Mouse (Mus musculus) lung, embryonic 16.5 days (tissue): Measurements from ENCODE around the gene Ankrd11. TPM values are rescaled to one million over a fixed set of nuclear protein-coding genes. Genes with fewer than 3 reads are reported as not detected.

Experiments
- ATAC-seq: fragments of 200-750 bp; cut with Nextera tagmentation; 2 replicates; pipeline ENCODE4 v1.8.0; 2017; ENCODE audit warnings: low read depth, mild to moderate bottlenecking, moderate library complexity
- H3K27ac ChIP-seq: fragments of 300-500 bp; sonication (generic); 2 replicates; pipeline ENCODE4 v1.5.1; 2014; ENCODE audit warnings: mild to moderate bottlenecking, control low read depth, low read length
- H3K27me3 ChIP-seq: fragments of 300-500 bp; sonication (generic); 2 replicates; pipeline ENCODE4 v1.6.1; 2014; ENCODE audit warnings: low read depth, low read length, mixed read lengths; ENCODE audit not compliant: control insufficient read depth, insufficient read depth
- H3K36me3 ChIP-seq: fragments of 300-500 bp; sonication (generic); 2 replicates; pipeline ENCODE4 v1.6.1; 2014; ENCODE audit warnings: low read length; ENCODE audit not compliant: control insufficient read depth, insufficient read depth
- H3K4me1 ChIP-seq: fragments of 300-500 bp; sonication (generic); replicated peaks from 2 replicates; pipeline ENCODE4 v1.6.1; 2014; ENCODE audit warnings: low read length, mixed read lengths; ENCODE audit not compliant: control insufficient read depth, insufficient read depth
- H3K4me2 ChIP-seq: fragments of 300-500 bp; sonication (generic); 2 replicates; pipeline ENCODE4 v1.6.1; 2014; ENCODE audit warnings: low read depth, low read length, control low read depth
- H3K4me3 ChIP-seq: fragments of 300-500 bp; sonication (generic); 2 replicates; pipeline ENCODE4 v1.5.1; 2014; ENCODE audit warnings: mild to moderate bottlenecking, low read length, control low read depth
- H3K9ac ChIP-seq: fragments of 300-500 bp; sonication (generic); 2 replicates; pipeline ENCODE4 v1.6.1; 2014; ENCODE audit warnings: low read length, control low read depth
- H3K9me3 ChIP-seq: fragments of 300-500 bp; sonication (generic); 2 replicates; pipeline ENCODE4 v1.6.1; 2016; ENCODE audit warnings: low read length; ENCODE audit not compliant: control insufficient read depth
- WGBS: fragments of 180-500 bp; shearing (Covaris S2); extraction: QIAGEN DNeasy Blood & Tissue Kit; methylation state at CpG from one replicate; pipeline ENCODE4 v1.1.7; 2014; 5-methylcytosine and 5-hydroxymethylcytosine counted together
- polyA plus RNA-seq: library from polyadenylated mRNA; unstranded; fragments of >200 nt; fragmentation: Nextera tagmentation; extraction: Ambion mirVana; gene quantifications from 2 replicates; pipeline ENCODE4 v1.2.1, GENCODE M21; 2015

Gene Ankrd11
- polyA plus RNA-seq, result 23.9 and 25.8 TPM in 2 replicates

DNA sequence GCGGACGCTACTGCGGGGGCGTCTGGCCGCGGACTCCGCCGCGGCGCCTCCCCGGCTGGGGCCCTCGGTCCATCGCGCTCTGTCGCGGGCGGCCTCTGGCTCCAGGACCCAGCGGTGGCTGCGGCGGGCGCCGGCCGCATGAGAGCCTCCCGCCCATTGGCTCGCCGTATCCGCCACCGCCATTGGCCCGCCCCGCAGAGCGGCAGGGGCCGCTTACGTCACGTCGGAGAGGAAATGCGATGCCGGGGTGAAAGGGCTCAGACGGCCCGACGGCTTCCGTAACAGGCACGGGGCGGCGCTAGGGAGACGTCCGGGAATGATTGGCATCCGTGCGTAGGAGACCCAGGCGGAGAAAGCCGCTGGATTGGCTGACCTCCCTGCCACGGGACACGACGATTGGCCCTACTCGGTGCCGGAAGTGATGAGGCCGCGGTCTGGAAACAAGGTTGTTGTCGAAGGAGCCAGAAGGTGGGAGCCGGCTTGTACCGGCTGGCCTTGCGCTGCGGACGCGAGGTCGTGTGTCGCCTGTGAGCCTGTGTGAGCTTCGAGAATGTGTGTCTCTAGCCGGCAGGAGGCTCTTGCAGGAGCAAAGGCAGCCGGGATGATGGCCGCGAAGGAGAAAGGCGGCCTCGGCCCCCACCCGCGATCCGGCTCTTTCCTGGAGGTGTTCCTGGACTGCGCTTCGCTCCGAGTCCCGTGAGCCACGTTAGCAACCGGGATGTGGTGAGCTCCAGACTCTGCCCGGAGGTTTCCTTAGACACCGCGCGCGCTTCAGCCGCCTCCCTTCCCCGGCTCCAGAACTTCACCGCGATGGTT, at the start of gene Ankrd11:
TSS of gene Ankrd11 (minus strand) at position 120 of the 816 bp plus-strand sequence.
- H3K9me3 ChIP-seq, result no peaks in the 10 kb centered on the region
- peaks cover 25% of the 10 kb centered on the region for H3K4me1 ChIP-seq
- peak; percentile 98 for ATAC-seq
- H3K36me3 ChIP-seq, result no peaks in the 10 kb centered on the region
- under 1% methylated on average over 91 of the region's 91 CpGs for WGBS
- H3K9ac ChIP-seq, result peak within 1 kb of the TSS; percentile 100
- peak within 1 kb of the TSS; percentile 97 for H3K27ac ChIP-seq
- H3K4me2 ChIP-seq, result peak within 1 kb of the TSS; percentile 83
- H3K4me3 ChIP-seq, result peak within 1 kb of the TSS; percentile 100
- no peaks in the 10 kb centered on the region for H3K27me3 ChIP-seq

DNA sequence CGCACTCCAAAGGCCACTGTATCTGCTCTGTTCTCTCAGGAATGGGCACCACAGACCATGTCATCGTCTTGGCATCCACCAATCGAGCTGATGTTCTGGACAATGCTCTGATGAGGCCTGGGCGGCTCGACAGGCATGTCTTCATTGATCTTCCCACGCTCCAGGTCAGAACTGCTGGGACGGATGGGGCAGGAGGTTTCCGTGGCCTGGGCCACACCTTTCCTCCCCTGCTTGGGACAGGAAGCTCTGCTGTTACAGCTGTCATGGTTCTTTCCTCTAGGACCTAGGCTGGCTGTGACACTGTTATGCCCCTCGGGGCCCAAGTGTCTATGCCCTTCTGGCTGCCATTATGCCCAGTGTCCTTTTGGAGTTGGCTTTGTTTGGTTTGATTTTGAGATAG, 45.2 kb upstream of the Ankrd11 start:
- Histone ChIP-seq H3K9me3 (no peaks in the 10 kb centered on the region), H3K36me3 (peaks cover 51% of the 10 kb centered on the region), H3K9ac (no peak overlapping the region), H3K4me3 (no peak overlapping the region), H3K4me1 (no peaks in the 10 kb centered on the region), H3K4me2 (no peak overlapping the region), H3K27ac (no peak overlapping the region), H3K27me3 (no peaks in the 10 kb centered on the region)
- 71% methylated on average over 9 of the region's 9 CpGs for WGBS
- ATAC-seq, result no peak

DNA sequence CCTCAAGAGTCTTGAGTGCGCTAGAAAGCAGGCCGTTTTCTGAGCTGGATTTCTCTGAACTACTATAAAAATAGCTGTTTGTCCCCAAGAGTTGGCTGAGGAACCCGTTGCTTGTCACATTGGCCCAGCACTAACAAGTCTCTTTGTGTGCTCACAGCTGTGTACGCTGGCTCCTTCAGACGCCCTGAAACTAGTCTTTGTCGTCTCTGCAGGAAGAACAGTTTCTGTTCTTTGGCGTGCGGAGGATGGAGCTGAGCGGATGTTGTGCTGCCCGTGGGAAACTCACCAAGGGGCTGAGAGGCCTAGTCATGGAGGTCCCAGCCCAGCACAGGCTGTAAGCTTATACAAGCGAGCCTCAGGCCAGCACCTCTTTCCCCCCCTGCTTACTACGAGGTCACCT, 41.5 kb upstream of the Ankrd11 start:
- WGBS, result 84% methylated on average over 12 of the region's 12 CpGs
- Histone ChIP-seq H3K27me3 (no peaks in the 10 kb centered on the region), H3K4me2 (no peak overlapping the region), H3K36me3 (peaks cover 44% of the 10 kb centered on the region), H3K27ac (no peak overlapping the region), H3K4me3 (no peak overlapping the region), H3K4me1 (no peaks in the 10 kb centered on the region), H3K9ac (no peak overlapping the region), H3K9me3 (no peaks in the 10 kb centered on the region)
- ATAC-seq, result no peak

DNA sequence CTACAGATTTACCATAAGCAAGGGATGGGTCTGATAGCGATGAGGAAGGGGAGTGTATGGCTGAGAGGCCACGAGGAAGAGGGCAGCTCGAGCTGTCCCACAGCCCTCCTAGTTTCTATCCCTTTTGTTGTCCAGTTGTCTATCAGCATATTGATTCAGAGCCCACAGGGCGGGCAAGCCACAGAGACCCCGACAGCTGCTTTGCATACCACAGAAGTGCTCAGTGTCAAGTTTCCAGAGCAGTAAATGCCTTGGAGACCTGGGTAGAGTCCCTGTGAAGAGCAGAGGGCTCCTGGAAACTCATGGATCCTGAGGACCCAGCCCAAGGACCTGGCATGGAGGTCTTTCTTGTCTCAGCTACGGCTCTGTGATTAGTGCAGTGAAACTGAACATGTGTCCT, 40.9 kb upstream of the Ankrd11 start:
- 89% methylated on average over 6 of the region's 6 CpGs for WGBS
- Histone ChIP-seq H3K27me3 (no peaks in the 10 kb centered on the region), H3K4me1 (no peaks in the 10 kb centered on the region), H3K36me3 (peaks cover 44% of the 10 kb centered on the region), H3K9me3 (no peaks in the 10 kb centered on the region), H3K9ac (no peak overlapping the region), H3K4me2 (no peak overlapping the region), H3K4me3 (no peak overlapping the region), H3K27ac (no peak overlapping the region)
- no peak for ATAC-seq

DNA sequence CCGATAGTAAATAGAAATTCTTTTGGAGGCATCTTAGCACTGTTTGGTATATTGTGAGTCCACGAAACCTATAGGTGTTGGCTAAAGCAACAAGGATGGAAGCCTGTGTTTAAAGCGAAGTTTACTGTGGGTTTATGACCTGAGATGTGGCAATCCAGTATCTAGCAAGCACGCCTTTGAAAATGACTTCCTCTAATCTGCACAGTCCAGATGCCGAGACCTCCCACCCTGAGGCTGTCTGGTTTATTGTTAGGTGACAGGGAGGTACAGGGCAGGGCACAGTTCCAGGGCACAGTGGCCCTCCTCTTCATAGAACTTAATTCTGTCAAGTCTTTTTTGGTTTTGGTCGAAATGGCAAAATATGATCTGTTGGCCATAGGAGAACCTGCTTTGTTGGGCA, 35.1 kb upstream of the Ankrd11 start:
- ATAC-seq, result no peak
- H3K27me3 ChIP-seq, result no peaks in the 10 kb centered on the region
- no peaks in the 10 kb centered on the region for H3K4me1 ChIP-seq
- no peaks in the 10 kb centered on the region for H3K9me3 ChIP-seq
- WGBS, result 89% methylated on average over 6 of the region's 6 CpGs
- H3K4me3 ChIP-seq, result no peak overlapping the region
- H3K36me3 ChIP-seq, result peaks cover 24% of the 10 kb centered on the region
- H3K27ac ChIP-seq, result no peak overlapping the region
- no peak overlapping the region for H3K9ac ChIP-seq
- H3K4me2 ChIP-seq, result no peak overlapping the region

DNA sequence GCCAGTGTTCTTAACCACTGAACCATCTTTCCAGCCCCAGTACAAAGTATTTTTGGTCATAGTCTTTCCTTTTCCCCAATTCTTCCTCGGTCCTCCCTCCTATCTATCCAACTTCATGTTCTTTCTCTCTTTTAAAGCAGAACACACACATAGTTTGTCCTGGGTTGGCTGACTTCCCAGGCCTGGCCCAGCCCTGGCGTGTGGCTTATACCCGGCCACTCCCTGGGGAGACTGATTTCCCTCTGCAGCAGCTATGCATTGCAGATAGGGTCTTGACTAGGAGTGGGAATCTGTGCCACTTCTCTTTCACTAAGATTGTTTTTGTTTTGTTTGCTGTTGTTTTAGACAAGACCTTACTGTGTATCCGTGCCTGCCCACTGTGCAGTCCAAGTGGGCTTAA, 29.1 kb upstream of the Ankrd11 start:
- H3K27ac ChIP-seq, result no peak overlapping the region
- WGBS, result 52% methylated on average over 4 of the region's 4 CpGs
- no peaks in the 10 kb centered on the region for H3K9me3 ChIP-seq
- H3K27me3 ChIP-seq, result no peaks in the 10 kb centered on the region
- H3K4me3 ChIP-seq, result no peak overlapping the region
- H3K4me1 ChIP-seq, result peaks cover 6% of the 10 kb centered on the region
- ATAC-seq, result 0 out of 2 replicates have a peak, but pooled peaks have one; percentile 51
- H3K9ac ChIP-seq, result no peak overlapping the region
- H3K36me3 ChIP-seq, result no peaks in the 10 kb centered on the region; the same call in 1 of the 2 replicates
- H3K4me2 ChIP-seq, result no peak overlapping the region

DNA sequence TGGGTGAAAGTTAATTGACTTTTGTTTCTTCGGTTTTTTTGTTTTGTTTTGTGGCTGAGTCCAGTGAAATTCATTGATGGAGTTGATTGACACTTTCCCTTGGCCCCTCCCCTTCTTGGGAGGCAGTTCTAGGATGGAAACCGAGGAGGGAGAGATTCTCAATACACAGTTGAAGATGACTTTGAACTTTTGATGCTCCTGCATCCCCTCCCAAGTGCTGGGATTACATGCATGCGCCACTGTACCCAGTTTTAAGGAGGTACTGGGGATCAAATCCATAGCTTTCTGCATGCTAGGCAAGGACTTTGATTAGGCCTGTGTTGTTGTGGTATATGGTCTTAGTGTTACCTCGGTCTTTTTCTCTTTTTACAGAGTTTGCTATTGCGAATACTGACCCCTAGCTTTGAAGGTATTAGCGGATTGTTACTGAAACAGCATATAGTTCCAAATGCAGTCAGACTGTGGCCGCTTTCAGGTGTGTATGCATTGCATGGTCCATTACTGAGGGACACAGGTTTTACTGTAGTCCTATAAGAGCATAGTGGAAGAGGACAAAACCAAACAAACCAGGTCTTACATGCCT, 24.1 kb upstream of the Ankrd11 start:
- H3K4me3 ChIP-seq, result peak overlapping the region; percentile 68
- H3K27ac ChIP-seq, result peak overlapping the region; percentile 85
- H3K4me1 ChIP-seq, result peaks cover 8% of the 10 kb centered on the region
- H3K27me3 ChIP-seq, result no peaks in the 10 kb centered on the region
- no peaks in the 10 kb centered on the region for H3K9me3 ChIP-seq
- 26% methylated on average over 7 of the region's 7 CpGs for WGBS
- peak overlapping the region; percentile 88 for H3K9ac ChIP-seq
- H3K4me2 ChIP-seq, result peak overlapping the region; percentile 82
- ATAC-seq, result no peak
- no peaks in the 10 kb centered on the region for H3K36me3 ChIP-seq

DNA sequence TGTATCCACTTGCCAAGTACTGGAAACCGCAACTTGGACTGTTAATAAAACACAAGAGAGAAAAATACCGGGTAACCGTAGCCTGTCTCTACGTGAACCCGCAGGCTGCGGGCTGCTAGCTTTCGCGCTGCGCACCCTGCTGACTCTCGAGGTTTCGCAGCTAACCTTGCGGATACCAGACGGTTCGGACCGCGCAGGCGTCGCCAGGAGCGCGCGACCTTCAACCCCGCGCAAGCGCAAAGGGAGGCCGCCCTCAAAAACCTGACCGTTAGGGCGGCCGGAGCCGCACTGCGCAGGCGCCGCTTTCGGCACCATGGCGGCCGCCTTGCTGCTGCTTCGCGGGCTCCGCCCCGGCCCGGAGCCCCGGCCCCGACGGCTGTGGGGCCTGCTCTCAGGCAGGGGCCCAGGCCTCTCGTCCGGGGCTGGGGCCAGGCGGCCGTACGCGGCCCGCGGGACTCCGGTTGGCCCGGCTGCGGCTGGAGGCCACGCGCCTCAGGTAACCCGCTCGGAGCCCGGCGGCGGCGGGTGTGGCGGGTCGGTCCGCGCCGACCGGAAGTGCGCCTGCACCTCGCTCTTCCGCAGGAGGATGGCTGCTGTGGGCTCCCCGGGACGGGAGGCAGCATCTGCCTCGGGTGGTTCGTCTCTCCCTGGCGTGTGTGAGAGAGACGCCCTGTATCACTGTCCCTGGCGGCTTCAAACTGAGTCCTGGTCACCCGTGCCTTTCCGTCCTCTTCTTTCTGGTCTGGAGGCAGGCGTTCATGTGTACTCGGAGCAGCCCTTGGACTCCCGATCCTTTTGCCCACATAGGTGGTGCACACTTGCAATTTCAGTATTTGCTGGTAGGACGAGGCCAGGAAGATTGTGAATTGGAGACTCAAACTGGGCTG, 23.4 kb upstream of the Ankrd11 start:
- ATAC-seq, result peak; percentile 99
- Histone ChIP-seq H3K4me2 (peak overlapping the region; percentile 82), H3K4me1 (peaks cover 8% of the 10 kb centered on the region), H3K4me3 (peak overlapping the region; percentile 68), H3K27me3 (no peaks in the 10 kb centered on the region), H3K36me3 (no peaks in the 10 kb centered on the region), H3K9ac (peak overlapping the region; percentile 88), H3K9me3 (no peaks in the 10 kb centered on the region), H3K27ac (peak overlapping the region; percentile 85)
- under 1% methylated on average over 72 of the region's 84 CpGs for WGBS

DNA sequence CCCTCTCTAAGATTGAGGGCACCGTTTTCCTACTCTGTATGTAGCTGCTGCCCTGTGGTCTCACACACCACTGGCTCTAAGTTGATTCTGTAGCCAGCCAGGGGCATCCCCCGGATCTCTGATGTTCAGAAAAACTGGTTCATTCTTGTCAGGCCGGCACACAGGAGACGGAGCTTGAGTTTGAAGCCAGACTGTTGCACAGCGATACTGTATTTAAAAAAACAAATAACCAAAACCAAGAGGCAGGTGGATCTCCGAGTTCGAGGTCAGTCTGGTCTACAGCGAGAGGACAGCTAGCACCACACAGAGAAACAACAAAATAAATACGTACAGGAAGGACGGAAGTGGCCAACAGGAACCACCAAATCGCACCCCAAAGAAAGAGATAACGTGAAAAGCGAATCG, 22.7 kb upstream of the Ankrd11 start:
- no peaks in the 10 kb centered on the region for H3K9me3 ChIP-seq
- H3K9ac ChIP-seq, result peak overlapping the region; percentile 65
- H3K4me3 ChIP-seq, result peak overlapping the region; percentile 68
- peaks cover 8% of the 10 kb centered on the region for H3K4me1 ChIP-seq
- peak; percentile 43 for ATAC-seq
- H3K4me2 ChIP-seq, result peak overlapping the region; percentile 64
- WGBS, result 1% methylated on average over 14 of the region's 14 CpGs
- H3K27me3 ChIP-seq, result no peaks in the 10 kb centered on the region
- H3K27ac ChIP-seq, result peak overlapping the region; percentile 42
- no peaks in the 10 kb centered on the region for H3K36me3 ChIP-seq
